Mouse (Mus musculus): ENCODE measurements around the gene Nbas.

The Nbas gene

DNA sequence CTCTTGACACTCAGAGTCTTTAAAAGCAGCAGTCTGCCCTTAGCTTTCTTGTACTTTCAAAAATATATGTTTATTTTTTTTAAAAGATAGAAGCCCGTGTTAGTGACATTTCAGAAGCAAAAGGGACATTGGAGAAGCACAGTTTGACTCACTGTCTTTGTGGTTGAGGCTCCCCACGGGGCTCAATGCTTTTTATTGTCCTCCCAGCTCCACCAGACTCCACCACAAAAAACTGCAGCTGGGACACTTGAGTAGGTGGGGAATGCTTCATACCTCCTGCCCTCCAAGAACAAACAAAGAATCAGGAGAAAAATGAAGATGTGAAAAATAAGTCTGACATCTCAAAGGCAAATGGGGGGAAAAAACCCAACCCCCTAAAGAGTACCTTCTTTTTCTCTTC, 344.1 kb downstream of the Nbas start:
- no peak for DNase-seq (ENCODE audit: low read depth in 2 of 2, low spot score in 2 of 2)

DNA sequence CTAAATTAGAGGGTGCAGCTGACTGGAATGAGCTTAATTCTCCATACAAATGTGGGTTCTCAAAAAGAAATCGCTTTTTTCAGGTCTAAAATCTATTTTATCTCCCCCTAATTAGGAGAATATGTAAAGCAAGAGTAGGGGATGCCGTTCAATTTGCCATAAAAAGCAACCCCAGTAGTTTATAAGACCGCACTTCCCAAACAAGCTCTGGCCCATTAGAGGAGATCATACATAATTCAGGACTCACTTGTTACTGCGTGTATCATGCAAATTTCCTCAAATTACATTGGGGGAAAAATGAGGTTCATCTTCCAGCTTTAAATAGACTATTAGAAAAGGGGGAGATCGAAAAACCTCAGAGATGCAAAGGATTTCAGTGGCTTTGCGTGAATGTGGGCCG, 346.7 kb downstream of the Nbas start:
- DNase-seq (ENCODE audit: low read depth in 2 of 2, low spot score in 2 of 2): no peak

- no peak for DNase-seq (ENCODE audit: low read depth in 2 of 2, low spot score in 2 of 2)
These were observed 353.4 kb downstream of the Nbas start for GRCm38 (mm10) chr12:13622150-13622822.

DNA sequence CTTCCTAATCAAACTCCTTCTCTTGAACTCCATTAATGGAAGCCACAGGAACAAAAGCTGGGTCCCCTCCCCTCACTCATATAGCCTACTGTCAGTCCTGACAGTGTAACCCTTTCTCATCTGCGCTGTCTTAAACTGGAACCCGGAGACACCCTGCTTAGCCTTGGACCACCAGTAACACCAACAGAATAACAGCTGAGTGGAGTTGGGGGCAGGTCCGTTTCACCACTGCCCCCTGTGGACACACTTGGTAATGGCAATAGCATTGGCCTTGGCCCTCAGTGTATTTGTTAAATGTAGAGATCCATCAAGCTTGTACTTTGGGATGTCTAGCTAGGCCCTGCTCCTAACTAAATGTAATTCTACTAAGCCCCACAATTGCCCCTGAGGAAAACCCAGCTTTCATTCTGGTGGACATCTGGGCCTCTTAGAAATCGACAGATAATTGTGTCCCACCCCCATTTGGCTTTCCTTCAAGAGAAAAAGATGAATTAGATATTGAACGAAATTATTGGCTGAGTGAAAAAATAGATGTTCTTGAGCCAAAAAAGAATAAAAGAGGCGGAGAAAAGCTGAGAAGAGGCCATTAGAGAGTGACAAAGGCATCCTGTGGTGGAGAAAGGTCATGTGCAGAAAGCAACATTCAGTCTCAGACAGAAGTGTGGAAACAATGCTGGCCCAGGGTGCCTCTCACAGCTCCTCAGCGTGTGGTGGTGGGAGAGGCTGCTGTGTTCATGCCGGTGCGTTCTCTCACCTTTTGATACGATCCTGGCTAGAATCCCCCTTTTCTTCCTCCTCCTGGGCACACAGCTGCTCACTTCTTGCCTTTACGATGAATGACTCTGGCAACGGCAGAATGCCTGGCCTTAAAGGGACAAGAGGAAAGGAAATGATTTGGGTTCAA, 358.1 kb downstream of the Nbas start:
- DNase-seq (ENCODE audit: low read depth in 2 of 2, low spot score in 2 of 2): no peak
